Mouse (Mus musculus) left cerebral cortex, adult 8-10 months (tissue): ENCODE data around the gene Mzf1. TPM values are rescaled to one million over a fixed set of nuclear protein-coding genes. Genes with fewer than 3 reads are reported as not detected.
A peak's percentile ranks its signal among the peaks of the same experiment; 100 is the strongest.

Experiments
- DNase-seq, 2 experiments: peaks; one replicate each; pipeline ENCODE4 v3.0.0; 2022; ENCODE audit warnings: low spot score in 2 of 2
- total RNA-seq, 4 experiments: library from RNA; stranded (reverse); gene quantifications; 2 replicates each; pipeline ENCODE4 v1.2.4; 2022

Mzf1 gene
- total RNA-seq, 4 experiments from 2014 or later, result 12.2 to 14.3 (median 13.1) TPM

GRCm38 (mm10) chr7:13034148-13034977 is 20.2 kb downstream of the Mzf1 start, which contains the start of gene Chmp2a:
Chmp2a (minus strand) TSS chr7:13034807.
- peak; percentile 96 to 98 for DNase-seq

DNA sequence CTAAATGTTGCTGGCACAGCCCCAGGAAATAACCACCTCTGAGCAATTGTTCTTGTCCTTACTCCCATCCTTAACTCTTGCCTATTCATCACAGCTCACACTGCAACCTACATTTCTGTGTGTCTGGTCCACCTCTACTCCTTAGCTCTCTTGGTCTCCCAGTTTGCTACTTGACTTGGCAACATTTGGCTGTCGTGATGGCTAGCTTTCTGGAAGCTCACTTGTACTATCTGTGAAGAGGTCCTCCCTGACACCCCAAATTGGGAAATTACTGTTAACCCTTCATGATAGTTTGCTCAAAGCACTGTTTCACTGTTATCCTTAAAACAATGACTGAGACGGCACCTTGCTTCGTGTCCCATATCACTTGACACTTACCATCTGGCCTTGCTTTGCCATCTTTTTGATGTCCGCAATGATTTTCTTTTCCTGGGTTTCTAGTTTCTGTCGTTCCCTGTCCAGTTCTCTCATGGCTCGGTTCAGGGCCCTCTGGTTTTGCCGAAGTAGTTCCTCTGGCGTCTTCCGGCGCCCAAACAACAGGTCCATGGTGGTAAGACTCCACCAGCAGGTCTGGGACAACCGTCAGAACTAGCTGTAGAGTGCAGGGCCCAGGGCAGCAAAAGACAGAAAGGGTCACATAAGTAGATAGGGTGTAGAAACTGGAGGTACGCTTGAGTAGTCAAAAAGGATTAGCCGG is 21.0 kb downstream of the Mzf1 start:
- no peak for DNase-seq

DNA sequence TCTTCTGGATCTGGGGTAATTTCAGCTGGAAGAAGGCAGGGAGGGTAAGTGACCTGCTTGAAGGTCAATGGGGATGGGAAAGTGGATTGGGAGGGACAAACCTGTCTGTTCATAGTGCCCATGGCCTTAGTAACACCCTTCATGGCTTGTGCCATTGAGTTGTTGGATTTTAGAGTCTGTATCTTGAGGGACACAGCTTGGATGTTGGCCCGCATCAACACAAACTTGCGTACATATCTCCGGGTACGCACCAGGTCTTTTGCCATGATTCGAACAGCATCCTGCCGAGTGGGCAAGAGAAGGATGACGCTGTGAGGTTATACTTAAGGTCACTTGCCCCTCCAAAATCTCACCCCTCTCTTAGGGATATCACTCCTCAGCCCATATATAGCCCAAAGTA is 22.0 kb downstream of the Mzf1 start:
- no peak for DNase-seq

- DNase-seq, result no peak
Measured at GRCm38 (mm10) chr7:13031983-13032382, 22.6 kb downstream of the Mzf1 start.

DNA sequence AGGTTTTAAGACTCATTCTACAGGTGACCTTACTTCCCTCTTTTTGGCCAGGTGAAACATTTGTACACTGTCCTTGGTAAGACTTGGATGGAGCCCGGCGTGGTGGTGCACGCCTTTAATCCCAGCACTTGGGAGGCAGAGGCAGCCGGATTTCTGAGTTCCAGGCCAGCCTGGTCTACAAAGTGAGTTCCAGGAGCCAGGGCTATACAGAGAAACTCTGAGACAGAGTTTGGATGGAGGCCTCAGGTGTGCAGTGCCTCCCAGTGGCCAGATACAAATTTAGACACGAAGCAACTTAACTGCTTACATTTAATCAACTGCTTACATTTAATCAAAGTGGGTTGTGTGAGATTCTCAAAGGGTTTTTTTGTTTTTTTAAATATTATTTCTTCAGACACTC is 23.5 kb downstream of the Mzf1 start:
- no peak for DNase-seq

DNA sequence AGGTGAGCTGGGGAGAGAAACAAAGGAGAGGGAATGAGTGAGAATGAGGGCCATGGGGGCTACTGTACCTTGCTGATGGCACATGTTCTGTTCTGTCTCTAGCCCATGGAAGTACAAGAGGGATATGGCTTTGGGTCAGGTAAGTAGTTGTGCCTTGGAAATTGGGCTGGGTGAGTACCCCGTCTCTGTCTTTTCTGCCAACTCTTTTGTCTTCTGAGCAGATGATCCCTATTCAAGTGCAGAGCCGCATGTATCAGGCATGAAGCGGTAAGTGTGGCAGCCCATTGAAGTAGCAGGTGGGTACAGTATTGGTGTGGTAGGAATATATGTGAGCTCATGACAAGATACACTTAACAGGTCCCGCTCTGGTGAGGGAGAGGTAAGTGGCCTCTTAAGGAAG is 25.6 kb downstream of the Mzf1 start:
- DNase-seq, result no peak

- DNase-seq, result no peak
Measured at GRCm38 (mm10) chr7:13025511-13026112, 29.0 kb downstream of the Mzf1 start.

DNA sequence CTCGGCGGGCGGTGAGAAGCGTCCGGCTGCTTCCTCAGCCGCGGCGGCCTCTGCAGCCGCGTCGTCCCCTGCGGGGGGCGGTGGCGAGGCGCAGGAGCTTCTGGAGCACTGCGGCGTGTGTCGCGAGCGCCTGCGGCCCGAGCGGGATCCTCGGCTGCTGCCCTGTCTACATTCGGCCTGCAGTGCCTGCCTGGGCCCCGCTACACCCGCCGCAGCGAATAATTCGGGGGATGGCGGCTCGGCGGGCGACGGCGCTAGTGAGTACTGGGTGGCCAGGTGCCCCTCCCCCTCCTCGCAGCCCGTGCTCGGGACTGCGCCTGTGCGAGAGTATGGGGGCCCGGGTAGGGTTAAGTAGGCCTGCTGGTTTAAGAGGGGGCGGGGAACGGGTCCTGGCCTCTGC is 29.8 kb downstream of the Mzf1 start:
- DNase-seq, result peak; percentile 64 to 82

- peak; percentile 94 to 96 for DNase-seq
Measured at GRCm38 (mm10) chr7:13023928-13024731, 30.4 kb downstream of the Mzf1 start.

DNA sequence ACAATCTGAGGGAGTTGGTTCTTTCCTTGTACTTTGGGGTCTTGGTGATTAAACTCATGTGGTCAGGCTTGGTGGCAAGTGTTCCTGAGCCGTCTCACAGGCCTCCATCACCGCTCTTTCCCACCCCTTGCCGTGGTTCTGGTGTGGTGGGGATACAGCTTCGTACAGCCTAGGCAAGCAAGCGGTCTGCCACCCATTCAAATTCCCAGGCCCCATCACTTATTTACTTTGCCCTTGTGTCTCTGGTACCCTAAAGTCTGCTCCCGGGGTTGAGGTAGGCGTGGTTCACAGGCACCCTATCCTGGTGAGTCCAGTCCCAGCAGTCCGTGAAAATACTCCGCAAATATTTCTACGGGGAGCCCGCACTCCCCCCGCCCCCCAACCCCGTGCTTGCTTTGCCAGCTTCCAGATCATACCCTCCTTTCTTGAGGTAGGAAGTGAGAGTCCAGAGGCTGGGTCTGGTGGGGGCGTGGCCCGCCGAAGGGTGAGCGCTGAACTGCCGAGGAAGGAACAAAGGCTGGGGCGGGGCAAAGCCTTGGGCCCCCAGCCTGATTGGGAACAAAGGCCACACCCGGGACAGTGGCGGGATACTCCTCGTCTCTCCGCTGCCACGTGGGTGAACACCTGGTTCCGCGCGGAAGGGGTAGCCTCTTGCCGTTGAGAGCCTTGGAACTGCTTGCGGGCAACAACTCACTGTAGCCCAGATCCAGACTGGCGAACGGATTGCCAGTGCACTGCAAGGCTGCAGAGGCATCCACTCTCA is 31.6 kb downstream of the Mzf1 start:
- DNase-seq, result no peak

GRCm38 (mm10) chr7:13015217-13015616 is 39.3 kb downstream of the Mzf1 start:
- DNase-seq, result no peak

DNA sequence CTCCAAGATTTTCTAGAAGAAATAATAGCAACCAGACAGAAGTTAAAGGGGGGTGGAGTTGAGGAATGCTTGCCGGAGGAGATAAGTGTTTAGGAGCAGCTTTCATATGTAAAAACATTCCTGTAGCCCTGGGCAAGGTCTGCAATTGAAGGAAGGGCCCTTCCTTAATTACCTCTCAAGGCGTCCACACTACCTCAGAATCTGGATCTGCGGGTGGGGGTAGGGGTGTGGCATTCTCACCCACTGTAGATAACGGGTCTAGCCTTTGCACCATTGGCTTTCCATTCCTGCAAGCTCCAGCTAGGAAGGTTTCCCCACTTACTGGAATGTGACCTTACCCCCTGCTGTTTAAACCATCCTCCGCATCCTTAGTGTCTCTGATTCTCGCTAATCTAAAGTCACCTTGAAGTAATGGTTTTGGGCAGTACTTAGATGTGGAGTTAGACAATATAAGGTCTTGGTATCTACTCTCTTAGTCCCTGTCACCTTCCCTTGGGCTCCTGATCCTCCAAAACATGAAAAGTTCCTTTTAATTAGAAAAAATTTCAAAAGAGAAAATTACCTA is 40.2 kb downstream of the Mzf1 start:
- DNase-seq, result no peak

- no peak for DNase-seq
Measured at GRCm38 (mm10) chr7:13013671-13014070, 40.9 kb downstream of the Mzf1 start.

GRCm38 (mm10) chr7:13010005-13010908 is 44.3 kb downstream of the Mzf1 start, which contains the start of gene Zbtb45:
Zbtb45 (minus strand) TSS chr7:13010034.
- DNase-seq, result no peak

DNA sequence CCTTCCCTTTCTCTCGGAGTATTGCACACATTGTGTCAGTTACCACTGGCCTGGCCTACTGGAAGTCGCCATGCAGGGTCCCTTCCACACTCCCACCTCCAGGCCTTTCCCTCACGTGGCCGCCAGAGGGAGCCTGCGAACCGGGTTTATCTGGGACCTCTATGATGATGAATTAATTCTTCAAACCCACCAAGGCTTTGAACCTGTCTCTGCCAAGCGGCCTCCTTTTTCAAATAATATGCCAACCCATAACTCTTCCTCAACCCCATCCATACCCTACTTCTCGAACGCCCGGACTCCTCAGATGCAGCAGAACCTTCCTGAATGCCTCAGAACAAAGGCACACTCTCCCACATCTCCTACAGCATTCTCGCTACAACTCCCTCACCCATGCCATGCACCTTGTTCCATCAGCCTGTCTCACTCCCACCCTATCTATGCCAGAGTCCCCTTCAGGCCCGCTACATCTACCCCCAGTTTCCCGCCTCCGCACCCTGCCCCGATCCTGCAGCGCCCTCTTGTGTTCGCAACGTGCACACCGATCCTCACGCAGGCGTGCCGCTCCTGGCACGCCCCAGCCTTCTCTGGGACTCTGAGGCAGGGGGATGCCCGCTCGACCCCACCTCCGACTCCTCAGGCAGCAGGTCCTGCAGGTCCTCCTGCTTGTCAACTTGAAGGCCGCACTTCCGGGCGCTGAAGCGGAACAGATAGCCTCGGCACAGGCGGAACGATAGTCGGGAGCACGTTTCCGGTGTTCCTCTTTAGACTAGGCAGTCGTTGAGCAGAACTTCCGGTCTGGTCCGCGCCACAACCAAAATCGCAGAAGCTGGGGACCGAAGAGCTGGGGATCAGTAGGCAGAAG is 45.2 kb downstream of the Mzf1 start:
- DNase-seq, result peak; percentile 93 to 94

- no peak for DNase-seq
Measured at GRCm38 (mm10) chr7:13007341-13008092, 47.0 kb downstream of the Mzf1 start.

DNA sequence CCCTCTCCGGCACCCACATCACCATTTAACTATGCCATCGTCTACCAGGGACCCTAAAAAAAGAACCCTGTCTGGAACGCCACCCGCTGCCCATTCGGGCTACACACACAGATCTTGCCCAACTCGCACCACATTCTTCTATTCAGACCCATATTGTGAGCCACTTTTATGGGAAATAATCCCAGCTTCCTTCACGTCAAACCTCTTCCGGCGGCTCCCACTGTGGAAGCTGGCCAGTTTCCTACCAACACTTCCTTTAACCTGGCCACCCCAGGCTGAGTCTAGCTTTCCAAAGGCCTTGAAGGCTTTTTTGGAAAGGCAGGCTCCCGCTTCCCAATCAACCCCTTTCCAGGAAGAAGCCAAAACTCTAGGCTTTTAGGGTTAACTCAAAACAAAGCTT is 48.0 kb downstream of the Mzf1 start:
- DNase-seq, result no peak

DNA sequence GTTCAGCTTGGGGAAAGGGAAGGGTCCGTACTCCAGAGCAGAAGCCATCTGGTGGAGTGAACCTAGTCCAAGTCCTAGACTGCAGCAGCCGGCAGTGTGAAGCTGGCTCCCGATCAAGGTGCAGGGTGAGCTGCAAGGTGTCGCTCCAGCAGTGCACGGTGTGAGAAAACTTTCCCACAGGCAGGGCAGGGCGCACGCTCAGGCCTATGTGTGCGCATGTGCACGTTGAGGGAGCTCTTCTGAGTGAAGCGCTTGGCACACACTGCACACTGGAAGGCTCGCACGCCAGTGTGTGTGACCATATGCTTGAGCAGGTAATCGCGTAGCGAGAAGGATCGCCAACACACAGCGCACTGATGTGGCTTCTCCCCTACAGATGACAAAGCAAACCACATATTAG is 48.6 kb downstream of the Mzf1 start:
- DNase-seq, result no peak
